Mouse (Mus musculus) G1E (cell line): Measurements from ENCODE around the gene Morc3.

Experiments used
- CTCF ChIP-seq: IDR thresholded peaks from 2 replicates; pipeline ENCODE4 v1.5.1; 2012; ENCODE audit warnings: low read depth, low read length, inconsistent platforms, mixed read lengths
- GATA2 ChIP-seq: IDR thresholded peaks from 2 replicates; pipeline ENCODE4 v1.6.1; 2012; ENCODE audit warnings: low read depth, low read length, inconsistent platforms, borderline replicate concordance
- TAL1 ChIP-seq: conservative IDR thresholded peaks from 2 replicates; pipeline ENCODE4 v1.6.1; 2012; ENCODE audit warnings: low read depth, low read length, inconsistent platforms, mixed read lengths

GRCm38 (mm10) chr16:93919189-93919588 is 87.3 kb downstream of the Morc3 start:
- no peak for TF ChIP-seq CTCF
- no peak for TF ChIP-seq GATA2
- TF ChIP-seq TAL1, result no peak
